Mouse (Mus musculus): ENCODE results near the gene Pou3f3. TPM values are rescaled to one million over a fixed set of nuclear protein-coding genes. Genes with fewer than 3 reads are reported as not detected.

Pou3f3 gene
- polyA plus RNA-seq, 1 experiment from 2014 or later, result 0.14 TPM

- no peak overlapping the region for H3K9ac ChIP-seq (ENCODE audit: low read length)
- H3K4me3 ChIP-seq (ENCODE audit: low read length), result no peak overlapping the region
- 1% methylated on average over 19 of the region's 19 CpGs for WGBS
- no peak overlapping the region; the same call in 1 of the 2 replicates for H3K4me2 ChIP-seq (ENCODE audit: low read depth, low read length)
- H3K4me1 ChIP-seq (replicated peaks; ENCODE audit: control insufficient read depth, insufficient read depth, low read length), result peaks cover 32% of the 10 kb centered on the region
- peaks cover 83% of the 10 kb centered on the region for H3K27me3 ChIP-seq (ENCODE audit: control insufficient read depth, insufficient read depth, low read depth, low read length)
- no peak for ATAC-seq (ENCODE audit: low read depth)
- H3K36me3 ChIP-seq (ENCODE audit: control insufficient read depth, insufficient read depth, low read length), result no peaks in the 10 kb centered on the region
- H3K9me3 ChIP-seq (ENCODE audit: control insufficient read depth, low read length), result no peaks in the 10 kb centered on the region
- no peak overlapping the region for H3K27ac ChIP-seq (ENCODE audit: low read length)
Observed at GRCm38 (mm10) chr1:42699471-42699871, 3.9 kb downstream of the Pou3f3 start.

- Histone ChIP-seq H3K4me2 (ENCODE audit: low read depth, low read length) (no peak overlapping the region), H3K36me3 (ENCODE audit: control insufficient read depth, insufficient read depth, low read length) (no peaks in the 10 kb centered on the region), H3K9me3 (ENCODE audit: control insufficient read depth, low read length) (no peaks in the 10 kb centered on the region), H3K9ac (ENCODE audit: low read length) (no peak overlapping the region), H3K4me3 (ENCODE audit: low read length) (no peak overlapping the region), H3K27me3 (ENCODE audit: control insufficient read depth, insufficient read depth, low read depth, low read length) (peaks cover 85% of the 10 kb centered on the region), H3K4me1 (replicated peaks; ENCODE audit: control insufficient read depth, insufficient read depth, low read length) (peaks cover 25% of the 10 kb centered on the region), H3K27ac (ENCODE audit: low read length) (no peak overlapping the region)
- ATAC-seq (ENCODE audit: low read depth), result no peak
- WGBS, result 18% methylated on average over 3 of the region's 3 CpGs
Observed at GRCm38 (mm10) chr1:42700171-42700570, 4.6 kb downstream of the Pou3f3 start.

GRCm38 (mm10) chr1:42700815-42701214, 5.2 kb downstream of the Pou3f3 start:
- H3K4me3 ChIP-seq (ENCODE audit: low read length), result no peak overlapping the region
- H3K27ac ChIP-seq (ENCODE audit: low read length), result no peak overlapping the region
- no peaks in the 10 kb centered on the region for H3K36me3 ChIP-seq (ENCODE audit: control insufficient read depth, insufficient read depth, low read length)
- H3K27me3 ChIP-seq (ENCODE audit: control insufficient read depth, insufficient read depth, low read depth, low read length), result peaks cover 85% of the 10 kb centered on the region
- peaks cover 24% of the 10 kb centered on the region for H3K4me1 ChIP-seq (replicated peaks; ENCODE audit: control insufficient read depth, insufficient read depth, low read length)
- WGBS, result 27% methylated on average over 1 of the region's 1 CpGs
- no peak overlapping the region for H3K4me2 ChIP-seq (ENCODE audit: low read depth, low read length)
- H3K9ac ChIP-seq (ENCODE audit: low read length), result no peak overlapping the region
- no peak for ATAC-seq (ENCODE audit: low read depth)
- no peaks in the 10 kb centered on the region for H3K9me3 ChIP-seq (ENCODE audit: control insufficient read depth, low read length)

GRCm38 (mm10) chr1:42701833-42702611, 6.5 kb downstream of the Pou3f3 start:
- no peak overlapping the region for H3K4me2 ChIP-seq (ENCODE audit: low read depth, low read length)
- no peaks in the 10 kb centered on the region for H3K9me3 ChIP-seq (ENCODE audit: control insufficient read depth, low read length)
- no peak overlapping the region for H3K27ac ChIP-seq (ENCODE audit: low read length)
- no peak overlapping the region for H3K9ac ChIP-seq (ENCODE audit: low read length)
- WGBS, result 18% methylated on average over 5 of the region's 5 CpGs
- no peaks in the 10 kb centered on the region for H3K36me3 ChIP-seq (ENCODE audit: control insufficient read depth, insufficient read depth, low read length)
- no peak overlapping the region for H3K4me3 ChIP-seq (ENCODE audit: low read length)
- ATAC-seq (ENCODE audit: low read depth), result no peak
- H3K4me1 ChIP-seq (replicated peaks; ENCODE audit: control insufficient read depth, insufficient read depth, low read length), result peaks cover 18% of the 10 kb centered on the region
- H3K27me3 ChIP-seq (ENCODE audit: control insufficient read depth, insufficient read depth, low read depth, low read length), result peaks cover 85% of the 10 kb centered on the region

GRCm38 (mm10) chr1:42702984-42703383, 7.4 kb downstream of the Pou3f3 start:
- H3K27ac ChIP-seq (ENCODE audit: low read length), result no peak overlapping the region

GRCm38 (mm10) chr1:42703424-42703823, 7.9 kb downstream of the Pou3f3 start:
- WGBS, result 7% methylated on average over 7 of the region's 7 CpGs
- H3K9me3 ChIP-seq (ENCODE audit: control insufficient read depth, low read length), result no peaks in the 10 kb centered on the region
- no peak overlapping the region for H3K4me2 ChIP-seq (ENCODE audit: low read depth, low read length)
- peaks cover 4% of the 10 kb centered on the region for H3K4me1 ChIP-seq (replicated peaks; ENCODE audit: control insufficient read depth, insufficient read depth, low read length)
- H3K27ac ChIP-seq (ENCODE audit: low read length), result no peak overlapping the region
- peaks cover 85% of the 10 kb centered on the region for H3K27me3 ChIP-seq (ENCODE audit: control insufficient read depth, insufficient read depth, low read depth, low read length)
- ATAC-seq (ENCODE audit: low read depth), result no peak
- H3K36me3 ChIP-seq (ENCODE audit: control insufficient read depth, insufficient read depth, low read length), result no peaks in the 10 kb centered on the region
- H3K4me3 ChIP-seq (ENCODE audit: low read length), result no peak overlapping the region
- no peak overlapping the region for H3K9ac ChIP-seq (ENCODE audit: low read length)

More at GRCm38 (mm10) chr1:42702984-42703383, 7.4 kb downstream of the Pou3f3 start:
- peaks cover 8% of the 10 kb centered on the region for H3K4me1 ChIP-seq (replicated peaks; ENCODE audit: control insufficient read depth, insufficient read depth, low read length)
- H3K4me2 ChIP-seq (ENCODE audit: low read depth, low read length), result no peak overlapping the region
- H3K9me3 ChIP-seq (ENCODE audit: control insufficient read depth, low read length), result no peaks in the 10 kb centered on the region
- no peaks in the 10 kb centered on the region for H3K36me3 ChIP-seq (ENCODE audit: control insufficient read depth, insufficient read depth, low read length)
- WGBS, result 5% methylated on average over 9 of the region's 9 CpGs
- H3K4me3 ChIP-seq (ENCODE audit: low read length), result no peak overlapping the region
- ATAC-seq (ENCODE audit: low read depth), result no peak
- peaks cover 85% of the 10 kb centered on the region for H3K27me3 ChIP-seq (ENCODE audit: control insufficient read depth, insufficient read depth, low read depth, low read length)
- no peak overlapping the region for H3K9ac ChIP-seq (ENCODE audit: low read length)

- H3K4me2 ChIP-seq (ENCODE audit: low read depth, low read length), result no peak overlapping the region
- H3K4me1 ChIP-seq (replicated peaks; ENCODE audit: control insufficient read depth, insufficient read depth, low read length), result no peaks in the 10 kb centered on the region
- no peak overlapping the region for H3K27ac ChIP-seq (ENCODE audit: low read length)
- ATAC-seq (ENCODE audit: low read depth), result no peak
- no peak overlapping the region for H3K4me3 ChIP-seq (ENCODE audit: low read length)
- no peaks in the 10 kb centered on the region for H3K36me3 ChIP-seq (ENCODE audit: control insufficient read depth, insufficient read depth, low read length)
- H3K9me3 ChIP-seq (ENCODE audit: control insufficient read depth, low read length), result no peaks in the 10 kb centered on the region
- H3K9ac ChIP-seq (ENCODE audit: low read length), result no peak overlapping the region
- 7% methylated on average over 26 of the region's 26 CpGs for WGBS
- peaks cover 85% of the 10 kb centered on the region for H3K27me3 ChIP-seq (ENCODE audit: control insufficient read depth, insufficient read depth, low read depth, low read length)
Observed at GRCm38 (mm10) chr1:42703851-42704613, 8.5 kb downstream of the Pou3f3 start.

- no peaks in the 10 kb centered on the region for H3K36me3 ChIP-seq (ENCODE audit: control insufficient read depth, insufficient read depth, low read length)
- H3K4me2 ChIP-seq (ENCODE audit: low read depth, low read length), result no peak overlapping the region
- peaks cover 90% of the 10 kb centered on the region for H3K27me3 ChIP-seq (ENCODE audit: control insufficient read depth, insufficient read depth, low read depth, low read length)
- no peak overlapping the region for H3K9ac ChIP-seq (ENCODE audit: low read length)
- H3K27ac ChIP-seq (ENCODE audit: low read length), result no peak overlapping the region
- 16% methylated on average over 17 of the region's 17 CpGs for WGBS
- no peak overlapping the region for H3K4me3 ChIP-seq (ENCODE audit: low read length)
- no peaks in the 10 kb centered on the region for H3K9me3 ChIP-seq (ENCODE audit: control insufficient read depth, low read length)
- no peaks in the 10 kb centered on the region for H3K4me1 ChIP-seq (replicated peaks; ENCODE audit: control insufficient read depth, insufficient read depth, low read length)
- no peak for ATAC-seq (ENCODE audit: low read depth)
Observed at GRCm38 (mm10) chr1:42704981-42705810, 9.6 kb downstream of the Pou3f3 start.

- H3K4me3 ChIP-seq (ENCODE audit: low read length), result no peak overlapping the region
- H3K27me3 ChIP-seq (ENCODE audit: control insufficient read depth, insufficient read depth, low read depth, low read length), result peaks cover 91% of the 10 kb centered on the region
- no peaks in the 10 kb centered on the region for H3K36me3 ChIP-seq (ENCODE audit: control insufficient read depth, insufficient read depth, low read length)
- ATAC-seq (ENCODE audit: low read depth), result no peak
- H3K4me2 ChIP-seq (ENCODE audit: low read depth, low read length), result no peak overlapping the region
- H3K4me1 ChIP-seq (replicated peaks; ENCODE audit: control insufficient read depth, insufficient read depth, low read length), result no peaks in the 10 kb centered on the region
- H3K27ac ChIP-seq (ENCODE audit: low read length), result no peak overlapping the region
- H3K9me3 ChIP-seq (ENCODE audit: control insufficient read depth, low read length), result no peaks in the 10 kb centered on the region
- WGBS, result 9% methylated on average over 8 of the region's 8 CpGs
- H3K9ac ChIP-seq (ENCODE audit: low read length), result no peak overlapping the region
Observed at GRCm38 (mm10) chr1:42705811-42706160, 10.2 kb downstream of the Pou3f3 start.

Data from lung, embryonic 16.5 days (tissue).